Mouse (Mus musculus) hindbrain, embryonic 10.5 days (tissue): ENCODE results near the gene Rpl35. TPM values are rescaled to one million over a fixed set of nuclear protein-coding genes. Genes with fewer than 3 reads are reported as not detected.
A peak's percentile ranks its signal among the peaks of the same experiment; 100 is the strongest.
"Not testable (repeated sequence)": the region's sequence is repeated elsewhere in the genome, so short reads cannot be mapped to it uniquely, and the experiment has no call there.

Source experiments
- DNase-seq: peaks from one replicate; pipeline ENCODE4 v3.0.0-alpha.2; 2017; ENCODE audit warnings: low spot score
- H3K27ac ChIP-seq: fragments of 300-500 bp; sonication (generic); 2 replicates; pipeline ENCODE4 v1.5.1; 2016; ENCODE audit warnings: mild to moderate bottlenecking, moderate library complexity
- H3K27me3 ChIP-seq: fragments of 300-500 bp; sonication (generic); 2 replicates; pipeline ENCODE4 v1.6.1; 2016; ENCODE audit warnings: mild to moderate bottlenecking; ENCODE audit not compliant: poor library complexity, insufficient read depth, severe bottlenecking
- H3K36me3 ChIP-seq: fragments of 300-500 bp; sonication (generic); 2 replicates; pipeline ENCODE4 v1.6.1; 2016; ENCODE audit warnings: mild to moderate bottlenecking, moderate library complexity
- H3K4me1 ChIP-seq: fragments of 300-500 bp; sonication (generic); replicated peaks from 2 replicates; pipeline ENCODE4 v1.6.1; 2016; ENCODE audit warnings: mild to moderate bottlenecking
- H3K4me3 ChIP-seq: fragments of 300-500 bp; sonication (generic); 2 replicates; pipeline ENCODE4 v1.5.1; 2016; ENCODE audit warnings: mild to moderate bottlenecking, moderate library complexity
- H3K9me3 ChIP-seq: fragments of 300-500 bp; sonication (generic); 2 replicates; pipeline ENCODE4 v1.6.1; 2016; ENCODE audit warnings: mild to moderate bottlenecking, moderate library complexity
- WGBS: fragments of 180-500 bp; shearing (Covaris S2); methylation state at CpG from one replicate; pipeline ENCODE4 v1.1.7; 2016; 5-methylcytosine and 5-hydroxymethylcytosine counted together
- polyA plus RNA-seq: library from polyadenylated mRNA; unstranded; fragments of >200 nt; fragmentation: Nextera tagmentation; extraction: Ambion mirVana; gene quantifications from 2 replicates; pipeline ENCODE4 v1.2.1, GENCODE M21; 2016

Gene Rpl35
- 997 and 1,033 TPM in 2 replicates for polyA plus RNA-seq

- H3K4me1 ChIP-seq, result peaks cover 62% of the 10 kb centered on the region
- H3K27me3 ChIP-seq, result no peaks in the 10 kb centered on the region
- 13% methylated on average over 15 of the region's 15 CpGs for WGBS
- peak; percentile 49 for DNase-seq
- H3K4me3 ChIP-seq, result peak within 1 kb of the TSS; percentile 94
- H3K36me3 ChIP-seq, result peaks cover 39% of the 10 kb centered on the region
- H3K9me3 ChIP-seq, result no peaks in the 10 kb centered on the region
- peak within 1 kb of the TSS; percentile 97 for H3K27ac ChIP-seq
These were observed at the start of gene Rpl35 for GRCm38 (mm10) chr2:39005574-39006079. Rpl35 (minus strand) TSS chr2:39005624.

GRCm38 (mm10) chr2:39048515-39048914 lies 43.1 kb upstream of the Rpl35 start:
- DNase-seq, result no peak
- Histone ChIP-seq H3K4me1 (no peaks in the 10 kb centered on the region), H3K27ac (no peak overlapping the region), H3K27me3 (no peaks in the 10 kb centered on the region), H3K9me3 (no peaks in the 10 kb centered on the region), H3K4me3 (no peak overlapping the region), H3K36me3 (peaks cover 97% of the 10 kb centered on the region)
- 89% methylated on average over 1 of the region's 1 CpGs for WGBS

GRCm38 (mm10) chr2:39040215-39040614 lies 34.8 kb upstream of the Rpl35 start:
- WGBS, result 98% methylated on average over 1 of the region's 1 CpGs
- Histone ChIP-seq H3K27me3 (no peaks in the 10 kb centered on the region), H3K36me3 (peaks cover 89% of the 10 kb centered on the region), H3K4me3 (no peak overlapping the region), H3K9me3 (no peaks in the 10 kb centered on the region), H3K4me1 (no peaks in the 10 kb centered on the region), H3K27ac (no peak overlapping the region)
- DNase-seq, result no peak

GRCm38 (mm10) chr2:39031611-39032010 lies 26.2 kb upstream of the Rpl35 start:
- 91% methylated on average over 1 of the region's 1 CpGs for WGBS
- H3K27ac ChIP-seq, result no peak overlapping the region
- peaks cover 89% of the 10 kb centered on the region for H3K36me3 ChIP-seq
- H3K27me3 ChIP-seq, result no peaks in the 10 kb centered on the region
- H3K9me3 ChIP-seq, result no peaks in the 10 kb centered on the region
- no peak overlapping the region for H3K4me3 ChIP-seq
- DNase-seq, result no peak
- no peaks in the 10 kb centered on the region for H3K4me1 ChIP-seq

- DNase-seq, result no peak
- Histone ChIP-seq H3K4me3 (no peak overlapping the region), H3K4me1 (no peaks in the 10 kb centered on the region), H3K9me3 (no peaks in the 10 kb centered on the region), H3K36me3 (peaks cover 94% of the 10 kb centered on the region), H3K27me3 (no peaks in the 10 kb centered on the region), H3K27ac (no peak overlapping the region)
- 94% methylated on average over 1 of the region's 1 CpGs for WGBS
These were observed 14.6 kb upstream of the Rpl35 start for GRCm38 (mm10) chr2:39020004-39020403.

GRCm38 (mm10) chr2:39016581-39016980 lies 11.2 kb upstream of the Rpl35 start:
- Histone ChIP-seq H3K27me3 (no peaks in the 10 kb centered on the region), H3K36me3 (peaks cover 96% of the 10 kb centered on the region), H3K4me1 (no peaks in the 10 kb centered on the region), H3K27ac (no peak overlapping the region), H3K9me3 (no peaks in the 10 kb centered on the region), H3K4me3 (no peak overlapping the region)
- no peak for DNase-seq
- 82% methylated on average over 3 of the region's 3 CpGs for WGBS

- Histone ChIP-seq H3K27me3 (no peaks in the 10 kb centered on the region), H3K36me3 (peaks cover 72% of the 10 kb centered on the region), H3K9me3 (no peaks in the 10 kb centered on the region), H3K4me1 (peaks cover 15% of the 10 kb centered on the region), H3K27ac (no peak overlapping the region), H3K4me3 (no peak overlapping the region)
- WGBS, result 91% methylated on average over 7 of the region's 7 CpGs
- DNase-seq, result no peak
These were observed 7.4 kb upstream of the Rpl35 start for GRCm38 (mm10) chr2:39012768-39013279.

GRCm38 (mm10) chr2:39011971-39012370 lies 6.5 kb upstream of the Rpl35 start:
- Histone ChIP-seq H3K4me3 (no peak overlapping the region), H3K4me1 (peaks cover 19% of the 10 kb centered on the region), H3K36me3 (peaks cover 64% of the 10 kb centered on the region), H3K27ac (no peak overlapping the region), H3K9me3 (no peaks in the 10 kb centered on the region), H3K27me3 (no peaks in the 10 kb centered on the region)
- 89% methylated on average over 3 of the region's 3 CpGs for WGBS
- DNase-seq, result no peak

GRCm38 (mm10) chr2:39011264-39011663 lies 5.8 kb upstream of the Rpl35 start:
- no peaks in the 10 kb centered on the region for H3K9me3 ChIP-seq
- H3K4me3 ChIP-seq, result no peak overlapping the region
- H3K27ac ChIP-seq, result no peak overlapping the region
- peaks cover 57% of the 10 kb centered on the region for H3K36me3 ChIP-seq
- no peaks in the 10 kb centered on the region for H3K27me3 ChIP-seq
- peaks cover 26% of the 10 kb centered on the region for H3K4me1 ChIP-seq
- no peak for DNase-seq

GRCm38 (mm10) chr2:39010144-39010543 lies 4.7 kb upstream of the Rpl35 start:
- Histone ChIP-seq H3K36me3 (peaks cover 46% of the 10 kb centered on the region), H3K4me1 (peaks cover 35% of the 10 kb centered on the region)
- H3K9me3 ChIP-seq, DNase-seq, H3K27me3 ChIP-seq, H3K27ac ChIP-seq, H3K4me3 ChIP-seq: not testable (repeated sequence)
- 95% methylated on average over 5 of the region's 5 CpGs for WGBS

- Histone ChIP-seq H3K27me3 (no peaks in the 10 kb centered on the region), H3K9me3 (no peaks in the 10 kb centered on the region), H3K36me3 (peaks cover 36% of the 10 kb centered on the region), H3K4me3 (peak overlapping the region; percentile 85), H3K27ac (peak overlapping the region; percentile 92), H3K4me1 (peaks cover 40% of the 10 kb centered on the region)
- peak; percentile 17 for DNase-seq
- 39% methylated on average over 3 of the region's 3 CpGs for whole genome bisulfite sequencing
These were observed 3.5 kb upstream of the Rpl35 start for GRCm38 (mm10) chr2:39008954-39009365.

GRCm38 (mm10) chr2:39008350-39008851 lies 3.0 kb upstream of the Rpl35 start:
- 1% methylated on average over 25 of the region's 25 CpGs for WGBS
- peaks cover 45% of the 10 kb centered on the region for H3K4me1 ChIP-seq
- H3K36me3 ChIP-seq, result peaks cover 36% of the 10 kb centered on the region
- H3K27ac ChIP-seq, result peak overlapping the region; percentile 92
- no peak for DNase-seq
- no peaks in the 10 kb centered on the region for H3K27me3 ChIP-seq
- no peaks in the 10 kb centered on the region for H3K9me3 ChIP-seq
- H3K4me3 ChIP-seq, result peak overlapping the region; percentile 85

- H3K4me3 ChIP-seq, result peak overlapping the region; percentile 85
- no peaks in the 10 kb centered on the region for H3K9me3 ChIP-seq
- peaks cover 36% of the 10 kb centered on the region for H3K36me3 ChIP-seq
- H3K4me1 ChIP-seq, result peaks cover 51% of the 10 kb centered on the region
- H3K27ac ChIP-seq, result peak overlapping the region; percentile 92
- H3K27me3 ChIP-seq, result no peaks in the 10 kb centered on the region
- WGBS, result under 1% methylated on average over 44 of the region's 44 CpGs
- peak; percentile 95 for DNase-seq
These were observed 2.4 kb upstream of the Rpl35 start for GRCm38 (mm10) chr2:39007865-39008264.
